Mouse (Mus musculus): Measurements from ENCODE around the gene Agtpbp1.

- TF ChIP-seq CTCF (IDR thresholded peaks at IDR 0.05; ENCODE audit: borderline replicate concordance, control insufficient read depth, extremely low read depth, insufficient read depth, low read length, poor library complexity), result no peak
- no peak for TF ChIP-seq POLR2A (IDR thresholded peaks at IDR 0.05; ENCODE audit: control insufficient read depth, extremely low read depth, insufficient read depth, low read length, poor library complexity)
Observed at GRCm38 (mm10) chr13:59624389-59624788, 39.4 kb upstream of the Agtpbp1 start.
